Mouse (Mus musculus): ENCODE measurements around the gene Pglyrp2. TPM values are rescaled to one million over a fixed set of nuclear protein-coding genes. Genes with fewer than 3 reads are reported as not detected.

Gene Pglyrp2
- total RNA-seq (2021) (under 1 TPM in 1 of 2 experiments, not detected in 1; 0.09 TPM), polyA plus RNA-seq (2012; rRNA removed) (0.35 and 0.86 TPM in 2 replicates)
- long read RNA-seq, result 0 reads

DNA sequence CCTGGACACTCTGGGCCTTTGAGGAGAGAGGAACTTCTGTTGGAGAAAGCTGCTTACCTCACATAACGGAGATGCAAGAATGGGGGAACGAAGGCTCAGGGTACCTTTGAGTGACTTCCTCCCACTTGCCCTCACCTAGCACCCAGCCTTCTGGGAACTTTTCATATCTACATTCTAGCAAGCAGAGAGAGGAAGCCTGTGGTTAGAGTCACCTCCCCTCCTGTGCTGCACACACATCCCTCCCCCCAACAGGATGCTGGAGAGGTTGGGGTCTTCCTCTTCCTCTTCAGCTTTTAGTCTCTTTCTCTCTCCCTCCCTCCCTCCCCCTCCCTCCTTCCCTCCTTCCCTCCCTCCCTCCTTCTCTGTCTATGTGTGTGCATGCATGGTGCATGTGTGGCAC lies at the start of gene Pglyrp2:
TSS of gene Pglyrp2 (minus strand) at position 134 of the 400 bp plus-strand sequence.
- H3K4me1 ChIP-seq (ENCODE audit: control insufficient read depth, insufficient read depth, low read length), result no peaks in the 10 kb centered on the region
- H3K27me3 ChIP-seq (ENCODE audit: control insufficient read depth, insufficient read depth, low read length), result no peaks in the 10 kb centered on the region
- intact Hi-C loops (cut with DNase I), result no loop called here
- no peaks in the 10 kb centered on the region for H3K36me3 ChIP-seq (ENCODE audit: control insufficient read depth, insufficient read depth, low read length)
- no peak within 1 kb of the TSS for H3K27ac ChIP-seq
- no peak within 1 kb of the TSS for H3K4me3 ChIP-seq
- H3K79me2 ChIP-seq (replicated peaks; ENCODE audit: control insufficient read depth, insufficient read depth, low read length), result no peaks in the 10 kb centered on the region
- TF ChIP-seq POLR2A (IDR thresholded peaks at IDR 0.05; ENCODE audit: insufficient read depth, low read depth, low read length) (no peak), EP300 (IDR thresholded peaks at IDR 0.05; ENCODE audit: insufficient read depth, low read depth, low read length) (no peak), CTCF (IDR thresholded peaks at IDR 0.05) (no peak)
- 79% methylated on average over 2 of the region's 2 CpGs for WGBS
- no peak within 1 kb of the TSS for H3K9ac ChIP-seq (ENCODE audit: low read depth, low read length)
- peak in 1 of 2 experiments; percentile 25 for DNase-seq

DNA sequence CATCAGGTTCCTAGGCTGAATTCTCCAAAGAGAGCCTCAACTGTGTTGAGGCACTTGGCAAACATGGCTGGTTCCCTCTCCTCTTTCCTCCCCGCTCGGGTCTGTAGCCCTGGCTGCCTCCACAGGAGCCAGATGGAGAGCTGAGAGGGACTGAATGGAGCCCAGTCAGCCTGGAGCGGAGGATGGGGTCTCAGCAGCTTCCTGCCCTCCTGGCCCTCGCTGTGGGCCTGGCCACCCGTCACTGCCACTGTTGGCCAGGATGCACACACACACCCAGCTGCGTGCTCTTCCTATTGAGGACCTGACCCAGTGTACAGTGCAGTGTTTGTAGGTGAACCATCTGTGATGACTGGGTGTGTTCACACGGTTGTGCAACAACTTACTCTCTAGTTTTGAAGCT lies 48.2 kb upstream of the Pglyrp2 start:
- no peaks in the 10 kb centered on the region for H3K27me3 ChIP-seq (ENCODE audit: control insufficient read depth, insufficient read depth, low read length)
- no peak overlapping the region for H3K27ac ChIP-seq
- no peak overlapping the region for H3K4me3 ChIP-seq
- no peak for TF ChIP-seq POLR2A (IDR thresholded peaks at IDR 0.05; ENCODE audit: insufficient read depth, low read depth, low read length)
- no peak for TF ChIP-seq EP300 (IDR thresholded peaks at IDR 0.05; ENCODE audit: insufficient read depth, low read depth, low read length)
- no peak for TF ChIP-seq CTCF (IDR thresholded peaks at IDR 0.05)
- no peak for DNase-seq
- no peaks in the 10 kb centered on the region for H3K79me2 ChIP-seq (replicated peaks; ENCODE audit: control insufficient read depth, insufficient read depth, low read length)
- no peak overlapping the region for H3K9ac ChIP-seq (ENCODE audit: low read depth, low read length)
- 55% methylated on average over 7 of the region's 7 CpGs for WGBS
- intact Hi-C loops (cut with DNase I), result no loop called here
- H3K4me1 ChIP-seq (ENCODE audit: control insufficient read depth, insufficient read depth, low read length), result no peaks in the 10 kb centered on the region
- no peaks in the 10 kb centered on the region for H3K36me3 ChIP-seq (ENCODE audit: control insufficient read depth, insufficient read depth, low read length)

DNA sequence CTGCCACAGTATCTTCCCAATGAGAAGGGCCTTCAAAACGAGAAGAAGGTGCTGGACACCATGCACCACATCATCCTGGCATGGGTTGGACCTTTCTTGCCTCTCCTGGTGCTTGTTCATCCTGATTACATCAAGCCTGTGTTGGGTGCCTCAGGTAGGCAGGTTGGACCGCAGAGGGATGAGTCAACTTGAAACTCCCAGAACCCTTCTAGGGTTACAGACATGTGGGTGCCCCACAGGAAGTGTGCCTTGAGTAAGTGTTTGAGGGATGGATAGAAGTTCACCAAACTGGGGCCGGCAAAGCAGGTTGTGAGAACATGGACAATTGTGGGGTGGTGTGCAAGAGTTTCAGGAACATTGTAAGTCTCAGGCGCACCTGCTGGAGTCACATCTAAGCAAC lies 46.8 kb upstream of the Pglyrp2 start:
- H3K27me3 ChIP-seq (ENCODE audit: control insufficient read depth, insufficient read depth, low read length), result no peaks in the 10 kb centered on the region
- H3K4me1 ChIP-seq (ENCODE audit: control insufficient read depth, insufficient read depth, low read length), result no peaks in the 10 kb centered on the region
- H3K9ac ChIP-seq (ENCODE audit: low read depth, low read length), result no peak overlapping the region
- WGBS, result 80% methylated on average over 4 of the region's 4 CpGs
- H3K27ac ChIP-seq, result no peak overlapping the region
- no peaks in the 10 kb centered on the region for H3K36me3 ChIP-seq (ENCODE audit: control insufficient read depth, insufficient read depth, low read length)
- no peak for TF ChIP-seq CTCF (IDR thresholded peaks at IDR 0.05)
- TF ChIP-seq POLR2A (IDR thresholded peaks at IDR 0.05; ENCODE audit: insufficient read depth, low read depth, low read length), result no peak
- TF ChIP-seq EP300 (IDR thresholded peaks at IDR 0.05; ENCODE audit: insufficient read depth, low read depth, low read length), result no peak
- H3K79me2 ChIP-seq (replicated peaks; ENCODE audit: control insufficient read depth, insufficient read depth, low read length), result no peaks in the 10 kb centered on the region
- no peak for DNase-seq
- intact Hi-C loops (cut with DNase I), result no loop called here
- H3K4me3 ChIP-seq, result no peak overlapping the region

- H3K36me3 ChIP-seq (ENCODE audit: control insufficient read depth, insufficient read depth, low read length), result no peaks in the 10 kb centered on the region
- no peak overlapping the region for H3K9ac ChIP-seq (ENCODE audit: low read depth, low read length)
- H3K79me2 ChIP-seq (replicated peaks; ENCODE audit: control insufficient read depth, insufficient read depth, low read length), result no peaks in the 10 kb centered on the region
- intact Hi-C loops (cut with DNase I), result no loop called here
- H3K27ac ChIP-seq, result no peak overlapping the region
- TF ChIP-seq CTCF (IDR thresholded peaks at IDR 0.05) (no peak), POLR2A (IDR thresholded peaks at IDR 0.05; ENCODE audit: insufficient read depth, low read depth, low read length) (no peak), EP300 (IDR thresholded peaks at IDR 0.05; ENCODE audit: insufficient read depth, low read depth, low read length) (no peak)
- no peaks in the 10 kb centered on the region for H3K27me3 ChIP-seq (ENCODE audit: control insufficient read depth, insufficient read depth, low read length)
- no peak for DNase-seq
- H3K4me3 ChIP-seq, result no peak overlapping the region
- H3K4me1 ChIP-seq (ENCODE audit: control insufficient read depth, insufficient read depth, low read length), result no peaks in the 10 kb centered on the region
- WGBS, result 60% methylated on average over 7 of the region's 7 CpGs
These were observed 44.5 kb upstream of the Pglyrp2 start for GRCm38 (mm10) chr17:32468494-32468893.

GRCm38 (mm10) chr17:32454997-32455396 lies 31.0 kb upstream of the Pglyrp2 start:
- H3K27ac ChIP-seq, result no peak overlapping the region
- H3K79me2 ChIP-seq (replicated peaks; ENCODE audit: control insufficient read depth, insufficient read depth, low read length), result no peaks in the 10 kb centered on the region
- no peaks in the 10 kb centered on the region for H3K36me3 ChIP-seq (ENCODE audit: control insufficient read depth, insufficient read depth, low read length)
- H3K9ac ChIP-seq (ENCODE audit: low read depth, low read length), result no peak overlapping the region
- H3K4me1 ChIP-seq (ENCODE audit: control insufficient read depth, insufficient read depth, low read length), result no peaks in the 10 kb centered on the region
- intact Hi-C loops (cut with DNase I), result no loop called here
- no peaks in the 10 kb centered on the region; the same call in 1 of the 2 replicates for H3K27me3 ChIP-seq (ENCODE audit: control insufficient read depth, insufficient read depth, low read length)
- 38% methylated on average over 2 of the region's 2 CpGs for WGBS
- no peak overlapping the region for H3K4me3 ChIP-seq
- no peak for TF ChIP-seq CTCF (IDR thresholded peaks at IDR 0.05)
- TF ChIP-seq POLR2A (IDR thresholded peaks at IDR 0.05; ENCODE audit: insufficient read depth, low read depth, low read length), result no peak
- TF ChIP-seq EP300 (IDR thresholded peaks at IDR 0.05; ENCODE audit: insufficient read depth, low read depth, low read length), result no peak
- no peak for DNase-seq

DNA sequence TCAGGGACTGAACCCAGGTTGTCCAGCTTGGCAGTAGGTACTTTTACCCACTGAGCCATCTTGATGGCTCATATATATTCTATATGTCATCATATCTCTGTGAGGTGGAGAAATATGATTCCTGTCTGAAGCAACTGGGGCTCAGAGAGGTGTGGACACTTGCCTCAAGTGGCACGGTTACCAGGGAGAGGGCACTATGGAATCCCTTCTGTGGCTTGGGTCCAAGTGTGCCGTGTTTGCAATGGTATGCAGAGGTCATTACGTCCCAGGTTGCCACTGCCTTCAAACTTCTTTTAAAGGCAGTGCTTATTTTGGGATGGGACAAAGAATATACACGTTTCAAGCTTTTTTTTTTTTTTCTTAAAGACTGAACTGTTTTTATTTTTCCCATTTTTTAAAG lies 30.2 kb upstream of the Pglyrp2 start:
- no peaks in the 10 kb centered on the region for H3K79me2 ChIP-seq (replicated peaks; ENCODE audit: control insufficient read depth, insufficient read depth, low read length)
- no peaks in the 10 kb centered on the region for H3K4me1 ChIP-seq (ENCODE audit: control insufficient read depth, insufficient read depth, low read length)
- H3K27ac ChIP-seq, result no peak overlapping the region
- intact Hi-C loops (cut with DNase I), result no loop called here
- no peak for DNase-seq
- H3K36me3 ChIP-seq (ENCODE audit: control insufficient read depth, insufficient read depth, low read length), result no peaks in the 10 kb centered on the region
- H3K9ac ChIP-seq (ENCODE audit: low read depth, low read length), result no peak overlapping the region
- 50% methylated on average over 4 of the region's 4 CpGs for WGBS
- no peak overlapping the region for H3K4me3 ChIP-seq
- no peaks in the 10 kb centered on the region; the same call in 1 of the 2 replicates for H3K27me3 ChIP-seq (ENCODE audit: control insufficient read depth, insufficient read depth, low read length)
- TF ChIP-seq POLR2A (IDR thresholded peaks at IDR 0.05; ENCODE audit: insufficient read depth, low read depth, low read length) (no peak), EP300 (IDR thresholded peaks at IDR 0.05; ENCODE audit: insufficient read depth, low read depth, low read length) (no peak), CTCF (IDR thresholded peaks at IDR 0.05) (no peak)

Data from heart, adult 2 months (tissue).